Mouse (Mus musculus) gastrocnemius, postnatal 14 days (tissue): Measurements from ENCODE around the gene Gng7. TPM values are rescaled to one million over a fixed set of nuclear protein-coding genes. Genes with fewer than 3 reads are reported as not detected.
A peak's percentile ranks its signal among the peaks of the same experiment; 100 is the strongest.

Experiments used
- DNase-seq: peaks from one replicate; pipeline ENCODE4 v3.0.0; 2021; ENCODE audit warnings: mixed read lengths
- intact Hi-C: fragments of 180-260 bp; cut with DNase I; formaldehyde crosslinking; loops from one replicate; pipeline ENCODE4 v1.15.1; 2025; ENCODE audit warnings: low total_unique reads
- total RNA-seq, 2 experiments: library from RNA; stranded (reverse); gene quantifications; 2 replicates each; pipeline ENCODE4 v1.2.3; 2021

The Gng7 gene
- total RNA-seq, 2 experiments from 2014 or later, result 0.44 to 1.1 TPM

DNA sequence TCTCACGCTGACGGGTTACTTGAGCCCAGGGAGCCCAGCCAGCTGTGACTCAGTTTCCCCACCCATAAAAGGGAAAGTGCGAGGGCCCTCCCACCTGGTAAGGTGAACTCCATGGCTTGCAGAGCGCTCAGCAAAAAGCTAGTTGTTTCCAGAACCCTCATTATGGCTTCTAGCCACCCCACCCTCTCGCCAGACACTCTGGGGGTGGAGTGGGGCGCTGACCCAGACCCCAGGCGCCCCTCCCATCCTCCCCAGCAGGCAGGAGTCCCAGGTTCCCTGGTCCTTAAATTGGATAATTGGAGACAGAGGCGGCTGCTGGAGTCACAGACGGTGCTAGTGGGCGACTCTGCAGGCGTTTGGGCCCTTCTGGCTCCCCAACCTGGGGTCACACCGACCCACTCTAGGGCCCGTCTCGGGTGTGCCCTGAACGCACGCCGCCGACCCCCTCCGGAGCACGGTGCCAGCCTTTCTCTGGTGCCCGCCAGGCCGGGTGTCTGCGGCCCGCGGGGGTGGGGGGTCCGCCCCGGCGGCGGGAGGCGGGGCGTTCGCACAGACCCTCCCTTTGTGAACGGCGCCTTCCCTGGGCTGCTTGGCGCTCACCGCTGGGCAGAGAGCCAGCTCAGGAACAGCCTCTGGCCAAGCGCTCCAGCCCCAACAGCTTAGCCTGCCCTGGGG, 78.5 kb downstream of the Gng7 start:
- DNase-seq, result peak; percentile 77
- intact Hi-C loops, result no loop called here

DNA sequence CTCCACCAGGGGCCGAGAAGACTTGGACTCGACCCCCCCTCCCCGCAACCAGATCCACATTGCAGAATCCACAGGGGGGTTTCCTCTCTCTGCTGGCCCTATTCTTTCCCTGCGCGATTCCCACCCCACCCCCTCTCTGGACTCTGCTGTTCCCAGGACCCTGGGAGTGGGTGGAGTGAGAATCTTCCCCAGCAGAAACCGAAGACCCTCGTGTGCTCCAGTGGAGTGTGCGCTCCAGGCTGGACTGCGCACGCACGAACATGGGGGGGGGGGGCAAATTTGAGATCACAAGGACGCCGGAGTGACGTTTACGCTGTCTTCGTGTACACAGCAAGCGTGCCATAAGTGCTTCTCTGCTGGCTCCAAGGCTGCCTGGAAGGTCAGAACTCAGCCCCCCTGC, 79.0 kb downstream of the Gng7 start:
- no peak for DNase-seq
- intact Hi-C loops, result no loop called here

DNA sequence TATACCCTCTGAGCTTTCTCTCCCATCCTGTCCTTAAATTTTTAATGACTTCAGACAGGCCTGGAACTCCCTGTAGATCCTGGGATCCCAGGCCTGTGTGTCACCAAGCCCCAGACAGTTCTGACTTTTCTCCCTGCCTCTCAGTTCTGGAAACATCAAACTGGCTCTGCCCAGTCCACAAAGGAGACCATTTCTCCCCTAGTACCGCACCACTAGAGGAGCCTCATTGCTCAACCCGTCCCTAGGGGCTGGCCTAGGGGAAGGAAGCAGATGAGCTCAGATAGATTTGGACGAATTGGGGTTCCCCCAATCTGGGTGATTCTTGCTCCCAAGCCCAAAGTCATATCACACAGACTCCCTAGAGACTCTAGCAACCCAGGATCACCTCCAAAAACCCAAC, 79.5 kb downstream of the Gng7 start:
- DNase-seq, result no peak
- intact Hi-C loops, result no loop called here

DNA sequence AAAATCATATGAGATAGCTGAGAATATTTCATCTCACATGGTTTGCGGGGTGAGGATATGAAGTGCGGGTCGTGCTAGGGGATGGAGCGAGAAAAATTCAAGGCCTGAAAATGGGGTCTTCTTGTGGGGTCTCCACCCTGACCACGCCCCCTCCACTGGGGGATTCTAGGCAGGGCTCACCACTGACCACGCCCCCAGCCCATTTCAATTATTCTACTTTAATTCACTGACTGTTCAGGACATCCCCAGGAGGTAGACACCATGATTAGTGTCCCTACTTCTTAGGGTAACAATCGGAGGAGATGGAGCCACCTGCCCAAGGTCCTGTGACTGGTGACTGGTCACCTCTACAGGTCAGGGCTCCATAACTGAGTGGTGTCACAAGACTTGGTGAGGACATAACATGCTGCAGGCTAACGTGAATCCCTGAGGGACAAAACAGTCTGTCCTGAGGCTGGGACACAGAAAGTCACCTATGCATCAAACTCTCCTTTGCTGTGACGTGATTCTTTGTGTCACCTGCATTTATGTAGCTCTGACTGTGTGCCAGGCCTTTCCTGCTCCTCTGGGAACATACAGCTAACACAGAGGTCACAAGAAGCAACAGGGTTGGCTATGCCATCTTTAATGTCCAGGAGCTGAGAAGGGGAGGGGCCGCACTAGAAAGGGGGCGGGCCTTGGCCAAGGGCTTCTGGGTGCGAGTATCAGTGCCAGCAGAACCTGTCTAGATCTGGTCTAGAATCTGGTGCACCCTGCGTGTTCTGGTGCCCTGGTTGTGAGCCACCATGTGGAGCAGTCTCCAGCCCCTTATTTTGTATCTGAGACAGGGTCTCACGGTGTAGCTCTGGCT, 80.4 kb downstream of the Gng7 start:
- DNase-seq, result no peak
- intact Hi-C loops, result no loop called here

DNA sequence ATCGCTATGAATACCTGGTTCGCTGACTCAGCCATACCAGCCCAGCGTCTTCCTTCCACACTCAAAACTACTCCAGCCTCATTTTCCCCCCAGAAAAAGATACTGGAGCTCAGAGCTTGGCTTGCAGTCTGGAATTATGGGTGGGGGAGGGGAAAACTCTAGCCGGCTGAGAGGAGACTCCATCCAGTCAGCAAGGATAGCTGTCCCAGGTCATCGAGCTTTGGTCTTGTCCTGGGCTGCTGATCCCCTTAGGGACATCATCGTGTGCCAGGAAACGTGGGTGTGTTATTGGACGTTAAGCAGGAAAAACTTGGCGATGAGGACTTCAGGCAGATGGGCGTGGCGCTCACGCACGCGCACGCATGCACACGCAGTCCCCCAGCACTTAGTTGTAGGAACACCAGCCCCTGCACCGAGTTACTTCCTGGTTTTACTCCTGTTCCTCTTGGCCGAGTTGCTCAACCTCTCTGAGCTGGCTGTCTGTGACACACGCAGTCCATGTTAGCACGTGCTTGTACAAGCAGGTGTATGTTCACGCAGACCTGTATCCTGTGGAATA, 81.2 kb downstream of the Gng7 start:
- intact Hi-C loops, result no loop called here

DNA sequence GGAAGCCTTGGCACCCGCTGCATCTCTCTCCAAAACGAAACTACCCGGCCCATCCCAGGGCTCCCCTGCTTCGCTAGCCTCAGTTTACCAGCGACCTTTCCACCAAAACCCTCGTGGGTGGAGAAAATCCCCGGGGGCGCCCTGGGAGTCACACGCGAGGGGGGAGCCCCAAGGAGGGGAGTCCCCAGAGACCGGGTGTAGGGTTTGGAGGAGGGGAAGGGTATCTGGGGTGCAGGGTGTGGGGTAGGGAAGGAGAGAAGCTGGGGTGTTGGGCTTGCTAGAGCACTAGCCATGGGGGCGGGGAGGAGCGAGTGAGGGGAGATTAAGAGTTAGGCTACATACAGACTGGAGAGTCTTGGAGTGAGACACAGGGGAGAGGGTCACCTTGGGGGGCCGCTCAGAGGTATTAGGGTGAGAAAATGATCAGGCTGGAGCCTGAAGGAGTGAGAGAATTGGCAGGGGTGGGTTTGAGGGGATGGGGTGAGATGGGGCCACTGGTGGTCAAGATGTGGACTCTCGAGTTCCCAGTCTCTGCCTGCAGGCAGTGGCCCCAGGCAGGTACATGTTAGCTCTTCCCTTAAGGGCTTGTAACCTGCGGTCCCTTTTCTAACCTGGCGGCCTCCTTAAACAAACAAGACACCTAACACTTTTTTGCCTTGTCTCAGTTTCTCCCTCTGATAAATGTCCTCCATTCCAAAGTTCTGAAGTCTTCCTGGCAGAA, 81.9 kb downstream of the Gng7 start:
- intact Hi-C loops, result no loop called here
- no peak for DNase-seq

More for the DNA sequence above, 81.2 kb downstream of the Gng7 start:
- peak; percentile 34 for DNase-seq

DNA sequence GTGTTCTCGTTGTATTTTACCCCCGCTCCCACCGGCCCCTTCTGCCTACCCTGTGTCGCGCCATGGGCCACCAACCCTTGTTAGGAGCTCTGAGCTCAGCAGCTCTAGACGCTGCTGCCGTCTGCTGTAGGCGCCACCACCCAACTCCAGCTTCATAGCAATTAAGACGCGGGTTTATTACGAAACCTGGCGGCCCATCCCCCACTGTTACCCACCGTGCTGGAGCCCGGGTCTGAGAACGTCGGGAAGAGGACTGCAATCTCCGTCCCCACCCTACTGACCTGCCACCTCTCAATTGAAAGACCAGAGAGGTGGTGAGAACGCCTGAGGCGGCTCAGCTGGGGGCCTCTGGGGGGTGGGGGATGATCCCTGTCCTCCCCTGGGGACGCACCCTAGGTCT, 82.5 kb downstream of the Gng7 start:
- no peak for DNase-seq
- intact Hi-C loops, result no loop called here

DNA sequence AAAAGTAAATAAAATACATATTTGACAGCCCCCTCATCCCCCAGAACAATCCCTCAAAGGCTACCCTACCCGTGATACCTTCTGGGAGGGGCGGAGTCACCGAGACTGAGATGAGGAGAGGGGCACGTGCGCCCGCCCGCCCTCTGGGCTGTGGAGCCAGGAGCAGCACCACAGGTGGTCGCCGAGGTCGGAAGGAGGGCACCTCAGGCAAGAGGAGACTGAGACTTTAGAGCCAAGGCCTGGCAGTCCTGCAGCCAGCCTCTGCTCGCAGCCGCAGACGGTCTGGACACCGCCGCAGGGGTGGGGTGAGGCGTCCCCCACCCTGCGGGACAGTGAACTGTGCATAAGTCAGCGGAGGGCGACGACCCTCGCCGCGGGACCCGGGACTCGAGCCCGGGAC, 83.0 kb downstream of the Gng7 start:
- no peak for DNase-seq
- intact Hi-C loops, result no loop called here

DNA sequence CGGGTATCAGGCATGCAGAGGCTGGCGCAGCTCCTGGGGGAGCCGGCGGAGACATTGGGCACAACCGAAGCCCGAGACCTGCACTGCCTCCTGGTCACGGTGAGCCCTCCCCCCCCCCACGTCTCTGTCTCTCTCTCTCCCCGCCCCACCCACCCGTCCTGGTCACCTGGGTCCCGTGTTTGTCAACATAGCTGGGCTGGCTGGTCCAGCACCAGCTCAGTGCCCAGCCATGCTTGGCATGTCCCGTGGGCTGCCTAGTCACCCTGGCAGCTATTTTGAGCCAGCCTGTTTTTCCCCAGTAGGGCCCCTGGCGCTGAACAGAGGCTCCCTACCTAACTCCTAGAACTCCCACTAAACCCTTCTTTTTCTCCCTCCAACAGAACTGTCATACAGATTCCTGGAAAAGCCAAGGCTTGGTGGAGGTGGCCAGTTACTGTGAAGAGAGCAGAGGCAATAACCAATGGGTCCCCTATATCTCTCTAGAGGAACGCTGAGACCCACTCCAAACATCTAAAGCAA, 83.5 kb downstream of the Gng7 start:
- peak; percentile 75 for DNase-seq
- intact Hi-C loops, result no loop called here

DNA sequence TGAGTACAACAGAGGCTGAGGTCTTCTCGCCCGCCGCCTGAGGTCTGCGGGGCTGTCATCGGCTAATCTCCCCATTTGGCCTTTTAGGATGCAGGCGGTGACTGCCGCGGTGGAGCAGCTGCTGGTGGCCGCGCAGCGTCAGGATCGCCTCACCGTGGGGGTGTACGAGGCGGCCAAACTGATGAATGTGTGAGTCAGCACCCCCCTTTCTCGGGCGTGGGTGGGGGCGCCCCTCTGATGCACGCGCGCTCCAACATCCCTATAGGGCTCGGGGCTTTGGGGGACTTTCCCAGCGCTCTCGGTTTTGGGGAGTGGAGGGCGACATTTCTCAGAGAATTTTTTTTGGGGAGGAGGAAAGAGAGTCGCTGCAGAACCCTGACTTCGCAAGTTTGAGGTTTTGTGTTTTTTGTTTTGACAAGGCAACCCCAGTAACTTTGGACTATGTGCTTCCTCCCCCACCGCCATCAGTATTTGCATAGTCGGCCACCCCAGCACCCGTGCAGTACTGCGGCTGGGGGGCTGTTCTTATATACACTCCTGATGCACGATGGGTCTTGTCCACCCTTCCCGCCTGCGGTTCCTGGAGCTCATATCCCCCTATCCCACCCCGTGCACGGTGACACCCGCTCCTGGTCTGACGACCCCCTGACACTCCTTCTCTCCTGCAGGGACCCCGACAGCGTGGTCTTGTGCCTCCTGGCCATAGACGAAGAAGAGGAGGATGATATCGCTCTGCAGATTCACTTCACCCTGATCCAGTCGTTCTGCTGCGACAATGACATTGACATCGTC, 84.2 kb downstream of the Gng7 start:
- peak; percentile 56 for DNase-seq
- intact Hi-C loops, result no loop called here

DNA sequence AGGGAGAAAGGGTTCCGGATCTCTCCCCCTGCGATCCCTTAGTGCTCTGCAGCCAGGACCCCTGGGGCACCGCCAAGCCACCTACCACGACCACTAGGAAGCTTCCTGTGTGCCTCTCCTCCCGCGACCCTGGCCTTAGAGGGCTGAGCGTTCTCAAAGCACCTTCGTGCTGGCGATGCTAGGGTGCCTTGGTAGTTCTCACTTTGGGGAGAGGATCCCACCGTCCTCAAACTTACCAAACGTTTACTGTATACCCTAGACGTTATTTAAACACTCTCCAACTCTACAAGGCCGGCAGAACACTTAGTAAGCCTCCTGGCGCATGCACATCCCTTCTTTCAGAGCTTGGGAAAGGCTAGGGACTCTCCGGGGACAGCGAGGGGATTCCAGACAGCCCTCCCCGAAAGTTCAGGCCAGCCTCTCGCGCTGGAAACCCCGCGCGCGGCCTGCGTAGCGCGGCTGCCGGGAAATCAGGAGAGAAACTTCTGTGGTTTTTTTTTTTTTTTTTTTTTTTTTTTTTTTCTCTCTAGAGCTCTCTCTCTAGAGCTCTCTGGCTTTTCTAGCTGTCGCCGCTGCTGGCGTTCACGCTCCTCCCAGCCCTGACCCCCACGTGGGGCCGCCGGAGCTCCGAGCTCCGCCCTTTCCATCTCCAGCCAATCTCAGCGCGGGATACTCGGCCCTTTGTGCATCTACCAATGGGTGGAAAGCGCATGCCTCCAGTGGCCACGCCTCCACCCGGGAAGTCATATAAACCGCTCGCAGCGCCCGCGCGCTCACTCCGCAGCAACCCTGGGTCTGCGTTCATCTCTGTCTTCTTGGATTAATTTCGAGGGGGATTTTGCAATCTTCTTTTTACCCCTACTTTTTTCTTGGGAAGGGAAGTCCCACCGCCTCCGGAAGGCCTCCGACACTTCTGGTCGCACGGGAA, 85.2 kb downstream of the Gng7 start, which contains the start of gene Gadd45b:
TSS of gene Gadd45b (plus strand) at position 775 of the 928 bp plus-strand sequence.
- intact Hi-C loops, result loop anchor here (1.0 kb wide), 1 partner anchor 59 kb away; no protein-coding TSS in a partner anchor
- DNase-seq, result peak; percentile 99

DNA sequence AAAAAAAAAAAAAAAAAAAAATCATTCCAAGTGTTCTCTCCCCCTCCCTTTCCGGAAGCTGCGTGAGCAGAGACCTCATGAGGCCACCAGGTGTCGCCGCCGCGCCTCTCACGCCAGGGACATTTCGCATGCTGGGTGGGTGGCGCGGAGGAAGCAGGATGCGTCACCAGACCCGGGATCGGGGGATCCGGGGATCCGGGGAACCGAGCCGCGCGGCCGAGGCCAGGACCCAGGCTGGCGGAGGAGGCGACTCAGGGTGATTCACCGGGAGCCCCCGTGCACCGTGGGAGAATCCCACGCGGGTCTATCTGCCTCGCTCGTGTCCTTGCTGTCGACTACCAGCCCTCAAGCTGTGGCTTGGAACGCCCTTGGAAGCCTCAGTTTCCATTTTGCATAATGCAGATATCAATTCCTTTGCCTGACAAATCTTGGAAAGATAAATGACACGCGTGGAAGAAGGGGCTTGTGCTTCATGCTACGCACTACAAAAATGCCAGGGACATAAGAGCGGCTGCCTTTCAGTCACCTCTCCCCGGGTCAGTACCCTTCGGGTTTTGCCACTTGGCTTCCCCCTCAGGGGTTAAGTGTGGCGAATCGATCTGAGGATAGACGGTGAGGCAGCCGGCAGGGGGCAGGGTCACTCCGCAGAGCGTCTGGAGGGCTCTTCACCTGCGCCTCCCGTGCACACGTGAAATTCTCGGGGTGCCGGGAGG, 86.0 kb downstream of the Gng7 start:
- peak; percentile 93 for DNase-seq
- intact Hi-C loops, result loop anchor here (1.0 kb wide), 1 partner anchor 60 kb away; no protein-coding TSS in a partner anchor

DNA sequence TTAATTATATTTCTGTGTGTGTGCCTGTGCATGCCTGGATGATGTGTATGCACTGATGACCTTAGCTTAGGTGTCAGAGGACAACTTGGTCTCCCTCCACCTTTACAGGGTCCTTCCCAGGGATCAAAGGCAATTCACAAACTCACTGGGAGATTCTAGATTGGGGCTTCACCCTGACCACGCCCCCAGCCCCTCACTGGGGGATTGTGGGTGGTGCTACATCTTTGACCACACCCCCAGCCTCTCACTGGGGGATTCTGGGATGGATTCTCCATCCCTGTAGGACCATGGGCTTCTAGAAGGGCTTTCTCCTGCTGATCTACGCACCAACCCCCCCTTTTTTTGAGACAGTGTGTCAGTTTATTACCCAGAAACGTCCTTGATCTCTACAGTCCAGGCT, 89.3 kb downstream of the Gng7 start:
- intact Hi-C loops, result no loop called here
- DNase-seq, result no peak

DNA sequence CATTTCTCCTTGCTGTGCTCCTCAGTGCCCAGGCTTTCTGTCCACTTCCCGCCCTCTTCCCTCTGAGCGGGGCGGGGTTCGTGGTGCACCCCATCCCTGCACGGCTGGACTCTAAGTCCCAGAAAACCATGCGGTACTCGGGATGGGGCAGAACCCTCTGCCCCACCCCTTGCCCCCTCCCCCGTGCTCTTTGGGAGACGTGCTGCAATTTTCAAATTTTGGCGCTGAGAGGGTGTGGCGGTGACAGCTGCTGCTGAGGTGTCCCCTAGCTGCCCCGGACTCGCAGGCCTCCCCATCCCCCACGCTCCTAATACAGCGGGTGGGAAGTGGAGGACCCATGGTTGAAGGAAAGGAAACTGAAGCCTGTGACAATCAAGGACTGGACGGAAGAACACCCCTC, 92.8 kb downstream of the Gng7 start:
- peak; percentile 59 for DNase-seq
- intact Hi-C loops, result no loop called here

DNA sequence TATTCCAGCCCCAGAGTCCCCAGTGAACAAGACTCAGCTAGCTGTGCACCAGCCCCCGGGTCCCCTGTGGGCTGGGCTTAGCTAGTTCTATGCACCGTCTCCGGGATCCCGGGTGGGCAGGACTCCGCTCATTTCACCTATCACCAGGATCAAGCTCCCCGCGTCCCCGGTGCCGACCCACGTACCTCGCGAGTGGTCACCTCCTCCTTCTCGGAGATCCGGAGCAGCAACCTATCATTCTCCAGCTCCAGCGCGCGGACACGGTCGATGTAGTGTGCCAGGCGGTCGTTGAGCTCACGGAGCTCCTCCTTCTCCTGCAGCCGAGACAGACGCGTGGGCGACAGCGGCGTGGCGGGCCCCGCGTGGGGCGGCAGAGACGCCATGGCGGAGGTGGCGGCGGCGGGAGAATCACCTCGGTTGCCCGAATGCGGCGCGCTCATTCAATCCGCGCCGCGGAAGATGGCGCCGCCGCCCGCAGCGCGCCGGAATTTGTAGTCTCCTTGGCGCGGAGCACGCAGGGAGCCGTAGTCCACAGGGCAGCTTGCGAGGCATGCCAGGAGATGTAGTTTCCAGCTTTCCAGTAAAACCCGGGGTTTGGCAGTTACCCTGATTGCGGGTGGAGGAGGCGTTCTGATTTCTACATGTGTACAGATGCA, 96.8 kb downstream of the Gng7 start, which contains the start of gene Lmnb2:
TSS of gene Lmnb2 (minus strand) at position 467 of the 656 bp plus-strand sequence.
- peak; percentile 75 for DNase-seq
- intact Hi-C loops, result no loop called here

DNA sequence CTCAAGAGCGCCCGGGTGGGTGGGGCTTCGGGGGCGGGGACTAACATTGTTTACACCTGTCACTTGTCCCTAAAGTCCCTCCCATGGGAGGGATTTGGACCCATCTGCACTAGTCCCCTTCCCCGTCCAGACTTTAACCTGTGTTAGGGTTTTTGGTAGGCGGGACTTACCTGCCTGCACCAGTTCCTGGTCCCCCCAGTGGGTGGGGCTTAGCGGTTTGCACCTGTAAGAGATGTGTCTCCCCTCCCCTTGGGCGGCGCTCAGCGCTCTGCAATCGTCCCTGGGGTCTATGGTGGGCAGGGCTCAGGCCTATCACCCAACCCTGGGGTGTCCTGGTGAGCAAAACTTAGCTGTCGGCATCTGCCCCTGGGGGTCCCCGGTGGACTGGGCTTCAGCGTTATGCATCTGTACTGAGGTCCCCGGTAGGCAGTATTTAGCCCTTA, 97.4 kb downstream of the Gng7 start:
- no peak for DNase-seq
- intact Hi-C loops, result no loop called here

DNA sequence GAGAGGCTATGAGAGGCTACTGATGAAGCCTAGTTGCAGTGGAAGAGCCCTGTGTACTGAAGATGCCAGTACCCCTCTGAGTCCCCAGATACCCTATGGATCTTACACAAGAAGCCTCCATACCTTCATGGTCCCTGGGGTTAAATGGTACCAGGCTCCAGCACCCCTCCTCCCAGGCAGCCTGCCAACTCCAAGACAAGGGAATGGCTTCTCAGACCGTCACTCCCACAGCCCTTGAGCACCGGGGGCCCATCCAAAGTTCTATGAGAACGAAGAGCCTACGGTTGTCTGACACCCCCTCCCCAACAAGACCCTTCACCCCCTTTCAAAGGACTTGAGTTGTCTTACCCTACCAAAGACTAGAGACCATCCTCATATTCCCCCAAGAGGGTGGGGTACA, 99.0 kb downstream of the Gng7 start:
- no peak for DNase-seq
- intact Hi-C loops, result no loop called here
